Mouse (Mus musculus) stomach, postnatal 0 days (tissue): Measurements from ENCODE around the gene Ptprf.

Experiments used
- CTCF ChIP-seq: IDR thresholded peaks from 2 replicates; pipeline ENCODE4 v1.5.1; 2016; ENCODE audit warnings: antibody characterized with exemption, low read depth, mild to moderate bottlenecking, moderate library complexity
- EP300 ChIP-seq: optimal IDR thresholded peaks from 2 replicates; pipeline ENCODE3; 2016; ENCODE audit warnings: antibody characterized with exemption

GRCm38 (mm10) chr4:118273998-118274397 lies 17.2 kb downstream of the Ptprf start:
- TF ChIP-seq CTCF (no peak), EP300 (no peak)
